Mouse (Mus musculus) lung, adult 10 weeks (tissue): ENCODE results near the gene Zfp866. TPM values are rescaled to one million over a fixed set of nuclear protein-coding genes. Genes with fewer than 3 reads are reported as not detected.

Experiments
- polyA plus RNA-seq: library from polyadenylated mRNA; stranded (reverse); fragments of 350-450 nt; fragmentation: Illumina TruSeq; extraction: RNeasy Lipid Tissue Mini Kit (QIAGEN cat#74804); gene quantifications from one replicate; pipeline ENCODE4 v1.2.3, GENCODE M21; 2014; ENCODE audit warnings: low read depth, low replicate concordance; ENCODE audit not compliant: insufficient read depth

Zfp866 gene
- 11.1 TPM for polyA plus RNA-seq

GRCm38 (mm10) chr8:69790773-69791367 is at the start of gene Zfp866, which contains the start of gene Atp13a1:
TSS of gene Zfp866 (minus strand) at chr8:69791178.
TSS of gene Atp13a1 (plus strand) at chr8:69791163.

GRCm38 (mm10) chr8:69832298-69832853 is 41.4 kb upstream of the Zfp866 start, which contains the start of gene Pbx4:
TSS of gene Pbx4 (plus strand) at chr8:69832491.

GRCm38 (mm10) chr8:69822386-69823191 is 31.6 kb upstream of the Zfp866 start, which contains the start of gene Lpar2:
TSS of gene Lpar2 (plus strand) at chr8:69822429.

GRCm38 (mm10) chr8:69808094-69808863 is 17.3 kb upstream of the Zfp866 start, which contains the start of gene Gmip:
TSS of gene Gmip (plus strand) at chr8:69808679.

GRCm38 (mm10) chr8:69774503-69775148 is 16.4 kb downstream of the Zfp866 start, which contains the start of gene Gm20422:
TSS of gene Gm20422 (minus strand) at chr8:69774886.

GRCm38 (mm10) chr8:69749544-69750454 is 41.2 kb downstream of the Zfp866 start, which contains the start of gene Zfp963:
TSS of gene Zfp963 (minus strand) at chr8:69749970.

Other genes starting within 250 kb of the Zfp866 start
- gene Zfp868, start 165.6 kb downstream of the Zfp866 start, polyA plus RNA-seq, result 8.6 TPM
- 1.1 TPM for gene Zfp964, start 136.7 kb downstream of the Zfp866 start, polyA plus RNA-seq
- 14.2 TPM for gene Zfp869, start 80.5 kb downstream of the Zfp866 start, polyA plus RNA-seq
- gene Zfp963, start 41.2 kb downstream of the Zfp866 start, polyA plus RNA-seq, result 4.0 TPM
- not detected for gene Gm20422, start 16.3 kb downstream of the Zfp866 start, polyA plus RNA-seq
- 13.8 TPM for gene Atp13a1, start within 50 bp of the Zfp866 start, polyA plus RNA-seq
- 12.9 TPM for gene Gmip, start 17.5 kb upstream of the Zfp866 start, polyA plus RNA-seq
- 1.1 TPM for gene Lpar2, start 31.3 kb upstream of the Zfp866 start, polyA plus RNA-seq
- gene Pbx4, start 41.3 kb upstream of the Zfp866 start, polyA plus RNA-seq, result 2.6 TPM
- gene Cilp2, start 96.5 kb upstream of the Zfp866 start, polyA plus RNA-seq, result 0.38 TPM
- 0.35 TPM for gene Tssk6, start 111.0 kb upstream of the Zfp866 start, polyA plus RNA-seq
- 137 TPM for gene Ndufa13, start 111.4 kb upstream of the Zfp866 start, polyA plus RNA-seq
- gene Yjefn3, start 111.5 kb upstream of the Zfp866 start, polyA plus RNA-seq, result 2.1 TPM
- 24.1 TPM for gene Gatad2a, start 205.2 kb upstream of the Zfp866 start, polyA plus RNA-seq